Mouse (Mus musculus) CD4-positive naive resting alpha-beta T cell, adult 57 days (primary cell): ENCODE results near the gene Gabrp. TPM values are rescaled to one million over a fixed set of nuclear protein-coding genes. Genes with fewer than 3 reads are reported as not detected.

Experiments
- total RNA-seq: library from RNA; stranded (reverse); gene quantifications from one replicate; pipeline ENCODE4 v1.2.4, GENCODE M21; 2023

Gabrp gene
- not detected for total RNA-seq

GRCm38 (mm10) chr11:33578859-33579258, at the start of gene Gabrp:
Gene Gabrp (minus strand): TSS chr11:33578959.

GRCm38 (mm10) chr11:33598986-33599385, 20.2 kb upstream of the Gabrp start, which contains the start of gene D130052B06Rik:
Gene D130052B06Rik (plus strand): TSS chr11:33599302.

GRCm38 (mm10) chr11:33513376-33513991, 65.3 kb downstream of the Gabrp start, which contains the start of gene Ranbp17:
Gene Ranbp17 (minus strand): TSS chr11:33513746.

Other genes with a start within 250 kb of the Gabrp start
- not detected for gene Ranbp17, start 65.2 kb downstream of the Gabrp start, total RNA-seq
- gene D130052B06Rik, start 20.3 kb upstream of the Gabrp start, total RNA-seq, result not detected